In genomic region chr2:69205185-69205584, GRCm38 (mm10) we compare ENCODE assay signal across 8 mouse cellular contexts. TPM values are rescaled to one million over a fixed set of nuclear protein-coding genes. Genes with fewer than 3 reads are reported as not detected.
DNase-seq lines count a peak whose midpoint lies in the region; ATAC-seq and TF ChIP-seq lines count a peak whose summit lies in the region.

No protein-coding gene starts in this region.

- peak; percentile 15 for DNase-seq in lung, embryonic 14.5 days
- no peak for DNase-seq in lung, postnatal 10 days
- no peak for DNase-seq in forebrain, embryonic 14.5 days (ENCODE audit: low spot score)
- DNase-seq in kidney, postnatal 25 days, result peak; percentile 36 to 59
- no peak for DNase-seq in frontal cortex, postnatal 14 days (ENCODE audit: low spot score in 2 of 2)
- no peak for DNase-seq in left cerebral cortex, postnatal 4 days
- DNase-seq in left cerebral cortex, postnatal 36 days (ENCODE audit: low spot score in 2 of 2), result no peak

- peaks cover 27% of the 10 kb centered on the region for H3K36me3 ChIP-seq in lung, embryonic 14.5 days (ENCODE audit: insufficient read depth)
- peaks cover 18% of the 10 kb centered on the region for H3K36me3 ChIP-seq in forebrain, embryonic 14.5 days (ENCODE audit: control insufficient read depth, insufficient read depth, low read length)
- peaks cover 18% of the 10 kb centered on the region; the same call in 1 of the 2 replicates for H3K36me3 ChIP-seq in neural tube, embryonic 12.5 days

- intact Hi-C loops in left cerebral cortex, postnatal 4 days (cut with DNase I), result no loop called here
- intact Hi-C loops in left cerebral cortex, postnatal 36 days (cut with DNase I), result no loop called here

- no peaks in the 10 kb centered on the region for H3K9me3 ChIP-seq in lung, embryonic 14.5 days (ENCODE audit: low read depth, low read length)
- no peaks in the 10 kb centered on the region for H3K9me3 ChIP-seq in forebrain, embryonic 14.5 days (replicated peaks; ENCODE audit: control insufficient read depth, low read length)
- H3K9me3 ChIP-seq in neural tube, embryonic 12.5 days, result no peaks in the 10 kb centered on the region

- no peak overlapping the region for H3K27ac ChIP-seq in lung, embryonic 14.5 days (ENCODE audit: low read depth)
- no peak overlapping the region for H3K27ac ChIP-seq in forebrain, embryonic 14.5 days (ENCODE audit: low read depth, low read length)
- no peak overlapping the region for H3K27ac ChIP-seq in neural tube, embryonic 12.5 days

- peak overlapping the region; percentile 85 for H3K4me3 ChIP-seq in lung, embryonic 14.5 days (ENCODE audit: low read depth, low read length)
- H3K4me3 ChIP-seq in forebrain, embryonic 14.5 days (ENCODE audit: low read depth, low read length), result peak overlapping the region; percentile 66
- H3K4me3 ChIP-seq in neural tube, embryonic 12.5 days, result peak overlapping the region; percentile 77

- ATAC-seq in lung, embryonic 14.5 days (ENCODE audit: insufficient read depth), result no peak
- ATAC-seq in forebrain, embryonic 14.5 days, result no peak
- ATAC-seq in neural tube, embryonic 12.5 days (ENCODE audit: low FRiP score, low read depth), result no peak

- peak overlapping the region; percentile 73 for H3K4me2 ChIP-seq in lung, embryonic 14.5 days
- H3K4me2 ChIP-seq in forebrain, embryonic 14.5 days (ENCODE audit: low read length), result peak overlapping the region; percentile 83
- H3K4me2 ChIP-seq in neural tube, embryonic 12.5 days (replicated peaks), result peak overlapping the region; percentile 85

- H3K9ac ChIP-seq in lung, embryonic 14.5 days, result peak overlapping the region; percentile 85
- H3K9ac ChIP-seq in forebrain, embryonic 14.5 days (ENCODE audit: low read length), result peak overlapping the region; percentile 76
- peak overlapping the region; percentile 73 for H3K9ac ChIP-seq in neural tube, embryonic 12.5 days

- no peaks in the 10 kb centered on the region for H3K27me3 ChIP-seq in lung, embryonic 14.5 days (ENCODE audit: insufficient read depth, low read length)
- H3K27me3 ChIP-seq in forebrain, embryonic 14.5 days (replicated peaks; ENCODE audit: control insufficient read depth, insufficient read depth, low read length), result no peaks in the 10 kb centered on the region
- H3K27me3 ChIP-seq in neural tube, embryonic 12.5 days (replicated peaks), result no peaks in the 10 kb centered on the region

- no peaks in the 10 kb centered on the region for H3K4me1 ChIP-seq in lung, embryonic 14.5 days (ENCODE audit: insufficient read depth)
- no peaks in the 10 kb centered on the region; the same call in 1 of the 2 replicates for H3K4me1 ChIP-seq in forebrain, embryonic 14.5 days (ENCODE audit: control insufficient read depth, insufficient read depth, low read length)
- H3K4me1 ChIP-seq in neural tube, embryonic 12.5 days, result peaks cover 7% of the 10 kb centered on the region; the same call in 1 of the 2 replicates

- 12% methylated on average over 6 of the region's 6 CpGs for WGBS in lung, embryonic 14.5 days
- 16% methylated on average over 6 of the region's 6 CpGs for WGBS in forebrain, embryonic 14.5 days
- 13% methylated on average over 6 of the region's 6 CpGs for WGBS in neural tube, embryonic 12.5 days

- TF ChIP-seq CTCF in lung, embryonic 14.5 days (IDR thresholded peaks at IDR 0.05; ENCODE audit: low read depth), result no peak

RNA-seq across cellular contexts. Expression of gene Spc25, which starts 0.8 kb away (rescaled TPM):
- polyA plus RNA-seq in lung, embryonic 14.5 days (2014; fragmentation: Nextera tagmentation; extraction: Ambion mirVana), result 192 and 198 TPM in 2 replicates
- polyA plus RNA-seq in forebrain, embryonic 14.5 days (2014; fragmentation: Nextera tagmentation; extraction: Ambion mirVana), result 118 and 148 TPM in 2 replicates
- polyA plus RNA-seq in neural tube, embryonic 12.5 days (2016; fragmentation: Nextera tagmentation; extraction: Ambion mirVana), result 145 and 156 TPM in 2 replicates
- 1 to 10 TPM; 6.8 to 7.9 TPM for total RNA-seq in left cerebral cortex, postnatal 4 days (2021)
- 1 to 10 TPM in 1 of 2 experiments, under 1 TPM in 1; 0.86 to 1.4 TPM for total RNA-seq in left cerebral cortex, postnatal 36 days (2021)

RNA-seq across cellular contexts. Expression of gene G6pc2, which starts 5.7 kb away (rescaled TPM):
- polyA plus RNA-seq in lung, embryonic 14.5 days (2014; fragmentation: Nextera tagmentation; extraction: Ambion mirVana), result not detected in 2 replicates
- 0.17 TPM in 1 of 2 replicates, not detected in the other for polyA plus RNA-seq in forebrain, embryonic 14.5 days (2014; fragmentation: Nextera tagmentation; extraction: Ambion mirVana)
- polyA plus RNA-seq in neural tube, embryonic 12.5 days (2016; fragmentation: Nextera tagmentation; extraction: Ambion mirVana), result 0.72 and 0.76 TPM in 2 replicates
- not detected for total RNA-seq in left cerebral cortex, postnatal 4 days (2021)
- total RNA-seq in left cerebral cortex, postnatal 36 days (2021), result not detected

Comparison
In these comparisons a context has a peak if more than half of its experiments do, and no peak if none do; other contexts are left out.
1. DNase-seq: peak in lung, embryonic 14.5 days (single experiment) and kidney, postnatal 25 days (2 of 2); none in lung, postnatal 10 days (single experiment), forebrain, embryonic 14.5 days (single experiment), frontal cortex, postnatal 14 days (0 of 2), left cerebral cortex, postnatal 4 days (single experiment) and left cerebral cortex, postnatal 36 days (0 of 2).
2. Peak in every context shown above with its lines, with median percentiles within 50 percentile points of each other: H3K4me2 ChIP-seq, H3K4me3 ChIP-seq and H3K9ac ChIP-seq.